Mouse (Mus musculus): ENCODE data around the gene Vmn1r17.
"Not testable (repeated sequence)": the region's sequence is repeated elsewhere in the genome, so short reads cannot be mapped to it uniquely, and the experiment has no call there.

- not testable (repeated sequence) for TF ChIP-seq CTCF (IDR thresholded peaks at IDR 0.05 in 2 of 3, conservative IDR thresholded peaks at IDR 0.05 in 1 of 3; ENCODE audit: control insufficient read depth in 1 of 3, insufficient read depth in 1 of 3, low read depth in 2 of 3, low read length in 3 of 3, poor library complexity in 1 of 3, severe bottlenecking in 1 of 3); POLR2AphosphoS5 (IDR thresholded peaks at IDR 0.05; ENCODE audit: borderline replicate concordance, low read depth, low read length); E2F4 (IDR thresholded peaks at IDR 0.05; ENCODE audit: borderline replicate concordance, low read depth, low read length); POLR2A (IDR thresholded peaks at IDR 0.05; ENCODE audit: control insufficient read depth in 1 of 2, insufficient read depth in 1 of 2, low read depth in 1 of 2, low read length in 2 of 2, poor library complexity in 1 of 2); GATA1 (IDR thresholded peaks at IDR 0.05; ENCODE audit: low read depth, low read length); MAZ (IDR thresholded peaks at IDR 0.05; ENCODE audit: low read depth, low read length); BHLHE40 (IDR thresholded peaks at IDR 0.05; ENCODE audit: borderline replicate concordance, low read depth, low read length)
These were observed 2.3 kb upstream of the Vmn1r17 start for GRCm38 (mm10) chr6:57365866-57366265.

All from MEL (cell line).